Mouse (Mus musculus) skeletal muscle tissue, adult 2 months (tissue): ENCODE measurements around the gene Llgl2.
A peak's percentile ranks its signal among the peaks of the same experiment; 100 is the strongest.

Experiments
- DNase-seq: peaks from one replicate; pipeline ENCODE4 v3.0.0-alpha.2; 2012; ENCODE audit warnings: low read depth, low spot score

Gene Llgl2

GRCm38 (mm10) chr11:115876438-115876837 lies 52.6 kb downstream of the Llgl2 start:
- no peak for DNase-seq

- DNase-seq: no peak
These were observed 53.4 kb downstream of the Llgl2 start for GRCm38 (mm10) chr11:115877174-115877755.

- no peak for DNase-seq
These were observed 54.2 kb downstream of the Llgl2 start for GRCm38 (mm10) chr11:115878071-115878470.

- DNase-seq: no peak
These were observed 57.2 kb downstream of the Llgl2 start for GRCm38 (mm10) chr11:115881002-115881401.

- no peak for DNase-seq
These were observed 59.4 kb downstream of the Llgl2 start for GRCm38 (mm10) chr11:115883251-115883650.

GRCm38 (mm10) chr11:115884361-115884760 lies 60.5 kb downstream of the Llgl2 start:
- DNase-seq: no peak

GRCm38 (mm10) chr11:115885281-115885680 lies 61.4 kb downstream of the Llgl2 start:
- no peak for DNase-seq

- DNase-seq: no peak
These were observed 62.6 kb downstream of the Llgl2 start for GRCm38 (mm10) chr11:115886446-115886845.

- no peak for DNase-seq
These were observed 64.2 kb downstream of the Llgl2 start for GRCm38 (mm10) chr11:115888020-115888419.

GRCm38 (mm10) chr11:115889159-115889558 lies 65.3 kb downstream of the Llgl2 start:
- DNase-seq: no peak

GRCm38 (mm10) chr11:115892213-115892612 lies 68.4 kb downstream of the Llgl2 start:
- no peak for DNase-seq

- DNase-seq: no peak
These were observed 69.2 kb downstream of the Llgl2 start for GRCm38 (mm10) chr11:115893071-115893470.

- no peak for DNase-seq
These were observed 71.1 kb downstream of the Llgl2 start for GRCm38 (mm10) chr11:115894755-115895520.

- DNase-seq: no peak
These were observed 74.6 kb downstream of the Llgl2 start for GRCm38 (mm10) chr11:115898446-115898845.

- no peak for DNase-seq
These were observed 75.0 kb downstream of the Llgl2 start for GRCm38 (mm10) chr11:115898886-115899285.

GRCm38 (mm10) chr11:115899486-115900266 lies 75.8 kb downstream of the Llgl2 start, which contains the start of gene Smim5:
TSS of gene Smim5 (plus strand) at chr11:115899966.
- peak; percentile 88 for DNase-seq

- DNase-seq: no peak
These were observed 76.9 kb downstream of the Llgl2 start for GRCm38 (mm10) chr11:115900561-115901337.

GRCm38 (mm10) chr11:115901338-115902161 lies 77.7 kb downstream of the Llgl2 start:
- no peak for DNase-seq

GRCm38 (mm10) chr11:115902177-115902576 lies 78.3 kb downstream of the Llgl2 start:
- no peak for DNase-seq

- DNase-seq: peak; percentile 68
These were observed 79.0 kb downstream of the Llgl2 start for GRCm38 (mm10) chr11:115902831-115903230.
